Mouse (Mus musculus) spleen, postnatal 36 days (tissue): ENCODE measurements around the gene Ntng1.
"Not testable (repeated sequence)": the region's sequence is repeated elsewhere in the genome, so short reads cannot be mapped to it uniquely, and the experiment has no call there.

ENCODE experiments used
- DNase-seq, 2 experiments: peaks; one replicate each; pipeline ENCODE4 v3.0.0; 2022; ENCODE audit warnings: low spot score in 2 of 2, mixed read lengths in 1 of 2

The Ntng1 gene

GRCm38 (mm10) chr3:109782289-109782951 is 361.4 kb downstream of the Ntng1 start:
- no peak for DNase-seq

DNA sequence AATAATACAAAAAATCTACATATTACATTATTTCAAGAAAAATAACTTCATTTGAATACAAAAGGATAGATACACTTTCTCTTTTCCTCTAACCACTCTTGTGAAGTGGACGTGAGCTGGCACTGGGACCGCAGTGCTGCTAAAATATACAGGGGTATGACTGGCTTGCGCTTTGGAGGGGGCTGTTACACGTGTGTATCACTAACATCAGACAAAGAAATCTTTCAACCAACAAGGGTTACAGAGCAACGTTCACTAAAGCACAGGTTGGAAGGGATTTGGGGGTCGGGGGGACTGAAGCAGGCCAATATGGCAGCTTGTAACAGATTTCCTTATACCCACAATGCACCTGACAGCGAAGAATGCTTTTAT is 361.9 kb downstream of the Ntng1 start:
- no peak for DNase-seq

GRCm38 (mm10) chr3:109775200-109775599 is 368.6 kb downstream of the Ntng1 start:
- no peak for DNase-seq

- no peak for DNase-seq
Measured at GRCm38 (mm10) chr3:109772120-109772519, 371.7 kb downstream of the Ntng1 start.

DNA sequence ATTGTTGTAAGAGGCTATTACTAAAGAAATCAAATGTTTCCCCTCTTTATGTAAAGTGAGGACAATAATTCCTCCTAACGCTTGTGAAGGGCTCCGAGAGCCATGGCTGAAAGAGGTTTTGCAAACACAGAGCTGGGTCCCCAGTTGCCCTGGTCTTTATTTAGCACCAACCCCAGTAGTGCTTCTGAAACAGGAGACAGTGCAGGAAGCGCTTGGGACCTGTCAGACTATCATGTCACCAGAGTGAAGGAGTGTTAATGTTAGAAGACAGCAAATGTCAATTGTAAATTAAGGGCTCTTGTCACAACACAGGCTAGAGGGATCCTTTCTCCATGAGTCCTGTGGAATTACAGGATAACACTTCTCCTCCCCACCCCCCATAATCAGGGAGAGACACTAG is 376.9 kb downstream of the Ntng1 start:
- no peak for DNase-seq

DNA sequence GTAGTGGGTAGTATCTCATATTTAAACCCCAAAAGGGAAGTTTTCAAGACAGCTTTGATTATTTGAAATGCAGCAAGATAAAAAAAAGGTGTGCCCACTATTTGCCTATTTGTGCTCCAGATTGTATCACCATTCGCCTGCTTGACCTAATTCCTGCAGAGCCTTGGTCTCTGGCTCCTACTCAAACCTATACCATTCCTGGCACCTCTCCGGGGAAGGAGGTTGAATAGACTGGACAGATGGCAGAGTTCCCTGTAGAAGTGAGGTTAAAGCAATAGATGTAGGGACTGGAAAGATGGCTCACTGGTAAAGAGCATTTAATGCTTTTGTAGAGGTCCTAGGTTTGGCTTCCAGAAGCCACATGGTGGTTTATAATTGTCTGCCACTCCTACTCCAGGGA is 378.2 kb downstream of the Ntng1 start:
- no peak for DNase-seq

GRCm38 (mm10) chr3:109765141-109765540 is 378.7 kb downstream of the Ntng1 start:
- DNase-seq, result no peak

DNA sequence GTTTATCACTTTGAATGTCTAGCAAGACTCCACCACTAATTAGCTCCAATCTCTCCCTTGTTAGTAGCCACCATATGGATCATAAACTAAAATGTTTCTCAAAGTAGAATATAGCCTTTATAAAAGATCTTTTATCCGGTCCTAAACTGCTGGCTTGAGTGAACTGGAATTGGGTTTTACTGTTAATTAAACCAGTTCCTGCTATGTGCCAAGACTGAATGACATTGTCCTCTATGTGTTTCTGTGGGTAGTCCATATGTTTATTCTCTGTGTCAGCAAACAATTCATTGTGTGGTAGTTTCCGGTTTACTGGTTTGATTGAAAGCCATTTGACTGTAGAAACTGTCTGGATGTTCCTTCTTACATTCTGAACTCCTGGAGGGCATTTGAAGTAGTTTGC is 387.4 kb downstream of the Ntng1 start:
- DNase-seq, result no peak

- not testable (repeated sequence) for DNase-seq
Measured at GRCm38 (mm10) chr3:109747593-109747992, 396.2 kb downstream of the Ntng1 start.

DNA sequence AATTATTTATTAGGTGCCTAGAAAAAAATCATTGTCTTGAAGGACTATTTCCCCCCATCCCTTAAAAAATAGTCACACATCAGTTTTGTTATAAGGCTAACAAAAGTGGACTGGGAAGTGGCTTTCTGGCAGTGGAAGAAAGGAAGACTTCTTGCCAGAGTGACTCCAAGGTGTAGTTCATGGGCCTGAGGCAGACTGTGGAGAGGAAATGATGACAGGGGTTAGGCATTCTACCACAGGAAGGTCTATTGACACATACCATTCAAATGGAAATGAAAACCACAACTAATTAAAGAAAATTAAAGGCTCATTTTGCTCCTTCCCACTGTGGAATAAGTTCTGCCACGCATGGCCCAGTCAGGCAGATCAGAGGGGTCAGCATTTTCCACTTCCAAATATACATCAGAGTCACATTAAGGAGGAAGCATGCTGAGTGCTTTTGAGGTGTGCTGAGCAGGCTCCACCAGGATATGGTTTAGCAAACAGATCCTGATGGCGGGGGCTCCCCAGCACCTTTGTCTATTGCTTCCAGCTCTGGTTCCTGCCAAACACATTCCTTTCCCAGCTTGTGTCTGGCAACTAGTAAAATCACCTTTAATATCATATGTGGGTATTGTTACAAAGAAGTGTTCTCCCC is 403.2 kb downstream of the Ntng1 start:
- DNase-seq, result no peak

DNA sequence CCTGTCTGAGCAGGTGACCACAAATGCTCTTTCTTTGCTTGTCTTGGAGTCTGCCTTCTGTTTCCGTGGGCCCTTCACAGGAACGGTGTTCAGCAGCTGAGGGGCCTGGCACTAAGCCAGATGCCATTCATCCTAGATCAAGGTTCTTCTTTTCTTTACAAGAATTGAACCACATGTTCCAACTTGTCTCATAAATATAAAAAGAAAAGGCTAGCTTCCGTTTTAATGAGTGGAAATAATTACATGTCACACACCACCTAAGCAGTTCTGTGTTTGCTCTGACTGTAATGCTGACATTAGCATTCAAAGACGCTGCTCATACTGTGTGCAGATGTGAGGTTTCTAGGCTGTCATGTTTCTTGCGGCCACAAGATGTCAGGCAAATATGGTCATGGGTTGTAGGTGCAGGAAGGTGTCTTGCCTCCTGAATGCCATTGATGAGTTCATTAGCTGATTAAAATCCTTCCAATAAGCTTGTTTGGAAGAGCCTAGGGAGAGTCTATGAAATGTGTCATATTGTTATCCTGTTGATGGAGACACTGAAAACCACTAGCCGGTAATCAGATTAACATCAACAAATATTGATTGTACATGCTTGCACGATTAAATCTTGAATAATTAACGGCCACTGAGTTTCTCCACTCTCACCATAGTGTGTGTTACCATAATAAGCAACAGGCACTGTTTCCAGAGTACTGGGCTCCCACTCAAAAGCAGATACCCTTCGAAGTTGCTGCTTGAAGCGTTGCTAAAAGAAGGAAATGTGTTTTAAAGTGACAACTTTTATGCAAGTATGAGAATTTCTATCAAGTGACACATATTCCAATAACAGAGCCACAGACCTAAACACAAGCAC is 411.3 kb downstream of the Ntng1 start:
- no peak for DNase-seq

DNA sequence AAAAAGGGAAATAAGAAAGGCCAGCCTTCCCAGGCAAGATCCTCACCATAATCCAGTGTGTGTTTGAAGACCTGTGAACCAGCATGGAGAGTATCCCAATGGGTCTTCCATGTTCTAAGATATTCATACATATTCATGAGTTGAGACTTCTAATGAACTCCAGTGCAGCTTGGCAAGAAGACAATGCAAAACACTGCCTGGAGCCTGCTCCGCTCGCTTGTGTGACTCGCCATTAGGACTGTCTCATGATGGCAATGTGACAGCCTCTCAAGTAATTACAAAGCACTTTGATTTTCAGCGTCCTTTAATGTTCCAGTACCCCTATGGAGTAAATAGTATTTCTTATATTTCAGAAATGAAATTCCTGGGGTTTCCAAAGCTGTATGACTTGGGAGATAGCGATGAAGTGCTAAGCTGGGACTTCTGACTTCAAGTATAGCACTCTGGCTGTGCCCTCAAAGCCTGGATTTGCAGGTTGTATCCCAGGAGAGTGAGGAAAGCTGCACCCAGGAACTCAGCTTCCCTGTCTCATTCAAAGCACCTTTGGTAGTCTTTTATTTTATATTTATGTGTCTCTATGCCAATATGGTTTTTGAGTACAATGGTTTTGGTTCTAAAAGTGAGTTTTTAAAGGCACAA is 412.1 kb downstream of the Ntng1 start:
- DNase-seq, result no peak
